Mouse (Mus musculus) left cerebral cortex, postnatal 10 days (tissue): ENCODE measurements around the gene Lekr1. TPM values are rescaled to one million over a fixed set of nuclear protein-coding genes. Genes with fewer than 3 reads are reported as not detected.
"Not testable (repeated sequence)": the region's sequence is repeated elsewhere in the genome, so short reads cannot be mapped to it uniquely, and the experiment has no call there.

ENCODE experiments used
- DNase-seq, 2 experiments: peaks; one replicate each; pipeline ENCODE4 v3.0.0; 2021 to 2022; ENCODE audit warnings: low spot score in 2 of 2, mixed read lengths in 1 of 2; ENCODE audit errors: extremely low spot score in 1 of 2
- intact Hi-C: fragments of 180-260 bp; cut with DNase I; formaldehyde crosslinking; loops from one replicate; pipeline ENCODE4 v1.15.1; 2025
- total RNA-seq, 2 experiments: library from RNA; stranded (reverse); gene quantifications; 2 replicates each; pipeline ENCODE4 v1.2.3; 2021

Lekr1 gene
- total RNA-seq, 2 experiments from 2014 or later: 6.5 to 8.9 TPM

GRCm38 (mm10) chr3:65717406-65717805 lies 51.4 kb downstream of the Lekr1 start:
- DNase-seq: no peak
- intact Hi-C loops: no loop called here

DNA sequence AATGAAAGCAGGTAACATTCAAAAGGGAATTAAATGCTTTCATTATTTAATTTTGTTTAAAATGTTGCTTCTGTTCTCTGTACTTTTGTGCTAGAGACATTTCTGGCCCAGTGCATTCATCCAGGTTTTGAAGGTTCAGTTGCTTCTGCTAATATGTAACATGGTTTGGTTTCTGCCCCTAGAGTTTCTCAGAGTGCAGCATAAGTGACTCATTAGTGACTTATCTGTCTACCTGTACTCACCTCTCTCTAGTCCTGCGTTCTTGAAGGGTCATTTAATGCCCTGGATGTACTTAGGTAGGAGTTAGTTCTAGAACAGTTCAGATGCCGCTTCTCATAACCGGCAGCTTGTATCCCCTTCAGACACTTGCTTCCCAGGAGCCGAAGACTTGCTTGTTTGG lies 56.9 kb downstream of the Lekr1 start:
- DNase-seq: no peak
- intact Hi-C loops: no loop called here

DNA sequence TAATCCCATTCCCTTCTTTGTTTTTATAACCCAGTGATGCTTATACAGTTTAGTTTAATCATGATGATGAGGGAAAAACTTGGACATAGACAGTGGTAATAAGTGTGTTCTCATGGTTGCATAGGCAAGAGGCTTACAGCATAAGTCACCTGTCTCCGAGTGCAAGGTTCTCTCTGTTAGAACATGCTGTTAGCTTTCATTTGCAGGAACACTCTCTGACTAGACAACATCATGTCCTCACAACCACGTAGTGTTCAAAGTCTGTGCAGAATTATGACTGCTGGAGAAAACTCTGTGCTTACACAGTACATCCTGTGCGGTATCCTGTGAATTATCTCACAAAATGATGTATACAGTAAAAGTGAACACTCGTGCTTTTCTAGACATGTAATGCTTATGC lies 57.6 kb downstream of the Lekr1 start:
- intact Hi-C loops: no loop called here
- no peak for DNase-seq

DNA sequence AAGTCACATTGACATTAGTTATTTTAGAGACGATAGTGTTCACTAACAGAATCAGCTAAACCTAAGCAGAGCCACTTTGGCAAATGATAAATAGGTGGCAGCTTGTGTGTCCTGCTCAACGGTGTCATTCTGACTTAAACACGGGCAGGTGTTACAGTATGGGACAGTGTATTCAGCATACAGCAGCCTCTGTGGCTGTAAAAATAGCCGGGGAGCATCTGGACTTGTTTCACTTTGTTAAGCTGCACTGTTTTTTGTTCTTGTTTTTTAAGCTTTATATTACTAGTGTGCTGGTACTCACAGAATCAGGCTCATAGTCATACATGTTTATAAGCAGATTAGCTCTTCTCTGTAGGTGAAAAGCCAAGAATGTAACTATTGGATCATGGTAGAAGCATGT lies 71.8 kb downstream of the Lekr1 start:
- intact Hi-C loops: no loop called here
- DNase-seq: no peak

DNA sequence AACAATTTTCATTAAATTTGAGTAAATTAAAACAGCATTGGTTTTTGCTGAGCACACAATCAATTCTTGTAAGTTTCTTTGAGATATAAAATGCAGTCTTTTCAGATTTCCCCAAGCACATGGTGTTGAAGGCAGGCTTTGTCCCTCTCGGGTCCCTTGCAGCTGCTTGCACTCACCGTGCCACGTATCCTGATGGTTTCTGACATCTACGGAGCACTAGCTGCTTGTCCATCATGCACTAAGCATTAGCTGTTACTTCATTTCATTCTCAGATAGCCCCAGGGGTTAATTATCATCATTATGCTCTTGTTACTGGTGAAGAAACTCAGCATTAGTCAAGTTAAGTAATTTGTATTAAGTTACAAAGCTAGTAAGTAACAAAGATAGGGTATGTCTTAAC lies 78.9 kb downstream of the Lekr1 start:
- intact Hi-C loops: no loop called here
- no peak for DNase-seq

GRCm38 (mm10) chr3:65764511-65765508 lies 98.8 kb downstream of the Lekr1 start:
- intact Hi-C loops: no loop called here
- DNase-seq: peak in 1 of 2 experiments; percentile 21

DNA sequence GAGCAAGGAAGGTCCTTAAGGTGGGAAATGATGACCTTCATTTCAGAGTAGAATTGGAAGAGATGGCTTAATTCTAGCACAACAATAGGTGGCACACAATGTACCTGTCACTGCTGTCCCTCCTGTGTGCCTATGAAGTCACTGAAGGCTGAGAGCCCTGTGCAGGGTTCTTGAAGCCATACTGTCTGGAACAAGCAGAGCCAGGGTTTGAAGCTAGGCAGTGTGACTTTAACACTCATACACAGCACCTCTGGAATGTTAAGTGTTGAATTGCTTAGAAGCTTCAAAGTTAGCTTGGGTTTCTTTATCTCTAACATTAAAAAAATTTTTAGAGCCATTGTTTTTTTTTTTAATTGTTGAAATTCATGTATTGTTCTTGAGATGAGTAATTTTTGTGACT lies 100.4 kb downstream of the Lekr1 start:
- intact Hi-C loops: no loop called here
- DNase-seq: no peak

DNA sequence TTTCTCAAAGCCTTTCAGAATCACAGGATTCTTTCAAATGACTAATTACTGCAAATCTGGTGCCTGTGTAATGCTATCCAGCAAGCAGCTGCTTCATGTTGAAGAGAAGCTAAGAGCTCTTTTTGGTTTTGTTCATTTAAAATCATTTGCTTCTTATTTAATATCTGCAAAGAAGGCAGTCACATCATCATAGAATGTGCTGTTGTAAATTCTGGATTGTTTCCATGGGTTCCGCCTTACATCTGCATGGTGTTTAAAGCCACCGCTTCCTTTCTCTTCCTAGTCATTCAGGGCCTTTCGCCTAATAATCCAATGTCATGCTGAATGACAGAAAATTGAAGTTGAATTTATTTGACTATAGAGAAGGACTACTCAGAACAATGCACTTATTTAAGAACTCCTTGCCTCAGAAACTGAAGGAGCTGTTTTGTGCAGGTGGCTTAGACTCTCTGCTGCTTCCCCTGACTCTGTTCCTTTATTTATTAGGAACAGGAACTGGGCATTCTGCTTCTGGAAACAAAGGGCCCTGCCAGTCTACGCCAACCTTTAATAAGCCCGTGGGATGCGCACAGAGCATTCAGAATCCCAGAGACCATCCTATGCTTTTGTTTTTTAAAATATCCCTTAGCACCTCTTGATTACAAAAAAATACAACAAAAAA lies 101.3 kb downstream of the Lekr1 start:
- no peak for DNase-seq
- intact Hi-C loops: no loop called here

DNA sequence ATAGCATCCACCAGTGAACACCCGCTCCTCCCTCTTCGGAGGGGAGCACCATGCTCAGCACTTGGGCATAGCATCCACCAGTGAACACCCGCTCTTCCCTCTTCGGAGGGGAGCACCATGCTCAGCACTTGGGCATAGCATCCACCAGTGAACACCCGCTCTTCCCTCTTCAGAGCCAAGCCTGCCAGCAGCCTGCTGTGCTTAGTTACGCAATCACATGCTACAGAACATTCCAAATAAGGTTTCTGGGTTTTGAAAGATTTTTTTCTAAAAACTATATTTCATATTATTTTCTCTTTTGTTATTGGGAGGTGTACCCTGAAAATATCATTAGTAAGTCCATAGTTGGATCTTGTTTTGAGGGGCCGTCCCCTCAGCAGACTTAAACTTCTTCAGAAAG lies 103.6 kb downstream of the Lekr1 start:
- DNase-seq: not testable (repeated sequence)
- intact Hi-C loops: loop anchor here (2.0 kb wide), 1 partner anchor 43 kb away; no protein-coding TSS in a partner anchor

DNA sequence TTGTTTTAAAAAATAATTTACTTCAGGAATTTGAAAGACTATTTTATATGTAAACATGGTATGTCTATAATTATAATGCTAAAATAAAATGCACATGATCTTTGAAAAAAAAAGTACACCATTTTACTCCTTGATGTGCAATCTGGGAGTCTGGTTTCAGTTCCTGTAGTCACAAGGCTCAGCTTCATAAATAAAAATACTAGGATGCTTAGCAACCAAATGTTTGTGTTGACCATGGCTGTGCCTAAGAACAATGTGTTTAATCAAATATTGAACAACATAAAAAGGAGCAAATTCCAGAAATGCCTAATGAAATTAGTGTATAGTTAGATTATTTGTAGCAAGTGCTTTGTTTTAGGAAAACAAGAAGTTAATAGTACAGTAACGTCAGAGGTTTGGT lies 107.9 kb downstream of the Lekr1 start:
- DNase-seq: no peak
- intact Hi-C loops: no loop called here

DNA sequence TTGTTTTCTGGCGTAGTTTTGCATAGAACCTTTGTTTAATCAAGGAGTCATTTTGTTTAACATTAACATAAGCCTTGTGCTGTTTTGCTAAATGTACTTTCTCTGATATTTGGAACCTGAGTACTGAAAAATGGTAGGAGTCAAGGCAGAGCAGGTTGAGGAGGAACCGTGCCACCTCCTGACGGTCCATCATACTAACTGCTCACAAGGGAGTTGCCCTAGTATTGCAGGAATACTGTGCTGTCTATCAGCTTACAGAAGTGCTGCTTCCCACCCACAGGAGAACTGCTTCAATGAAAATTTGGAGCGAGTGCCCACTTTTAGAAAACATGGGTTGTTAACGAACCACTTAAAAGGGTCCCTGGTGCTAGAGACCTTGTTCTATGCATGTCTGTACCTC lies 109.1 kb downstream of the Lekr1 start:
- intact Hi-C loops: no loop called here
- DNase-seq: no peak

DNA sequence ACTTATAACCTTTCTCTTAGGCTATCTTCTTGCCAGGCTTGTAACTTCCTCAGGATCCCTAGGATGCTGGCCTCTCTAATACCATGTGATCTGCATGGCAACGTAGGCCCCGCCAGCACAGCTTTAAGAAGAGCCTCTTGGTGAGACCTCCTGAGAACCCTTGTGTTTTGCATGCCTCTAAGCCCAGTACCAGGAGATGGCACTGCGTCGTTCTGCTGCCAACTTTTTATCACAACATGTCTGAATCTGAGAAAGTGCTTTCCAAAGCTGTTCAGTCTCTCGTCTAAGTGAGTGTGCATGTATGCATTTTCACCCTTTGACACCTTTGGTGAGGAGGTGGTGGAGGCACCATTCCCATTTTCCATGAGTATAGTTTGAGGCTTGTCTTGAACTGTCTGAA lies 116.2 kb downstream of the Lekr1 start:
- DNase-seq: no peak
- intact Hi-C loops: no loop called here

- intact Hi-C loops: no loop called here
- DNase-seq: no peak
These were observed 124.2 kb downstream of the Lekr1 start for GRCm38 (mm10) chr3:65790076-65790685.

- intact Hi-C loops: no loop called here
These were observed 127.5 kb downstream of the Lekr1 start for GRCm38 (mm10) chr3:65793561-65793960.

GRCm38 (mm10) chr3:65794711-65795110 lies 128.7 kb downstream of the Lekr1 start:
- intact Hi-C loops: no loop called here
- no peak for DNase-seq

More at GRCm38 (mm10) chr3:65793561-65793960, 127.5 kb downstream of the Lekr1 start:
- DNase-seq: no peak

GRCm38 (mm10) chr3:65797345-65798137 lies 131.5 kb downstream of the Lekr1 start:
- DNase-seq: no peak
- intact Hi-C loops: no loop called here

- no peak for DNase-seq
- intact Hi-C loops: no loop called here
These were observed 134.9 kb downstream of the Lekr1 start for GRCm38 (mm10) chr3:65800962-65801361.

DNA sequence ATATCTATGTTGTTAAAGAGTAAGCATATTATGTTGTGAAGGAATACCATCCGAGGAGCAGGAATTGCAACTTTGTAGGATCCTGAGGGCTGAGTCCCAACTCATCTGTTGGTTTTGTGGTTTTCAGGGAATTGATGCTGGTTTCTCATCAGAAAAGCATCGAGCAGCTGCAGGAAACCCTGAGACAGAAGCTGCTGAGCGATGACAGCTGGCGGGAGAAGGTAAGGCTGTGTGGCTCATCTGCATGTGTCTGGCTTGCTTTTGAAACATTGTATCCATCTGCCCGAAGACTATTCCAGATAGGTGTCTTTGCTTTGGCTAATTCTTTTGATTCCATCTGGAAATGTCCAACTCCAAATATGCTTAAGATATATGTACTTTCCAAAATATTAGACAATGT lies 136.2 kb downstream of the Lekr1 start:
- intact Hi-C loops: no loop called here

DNA sequence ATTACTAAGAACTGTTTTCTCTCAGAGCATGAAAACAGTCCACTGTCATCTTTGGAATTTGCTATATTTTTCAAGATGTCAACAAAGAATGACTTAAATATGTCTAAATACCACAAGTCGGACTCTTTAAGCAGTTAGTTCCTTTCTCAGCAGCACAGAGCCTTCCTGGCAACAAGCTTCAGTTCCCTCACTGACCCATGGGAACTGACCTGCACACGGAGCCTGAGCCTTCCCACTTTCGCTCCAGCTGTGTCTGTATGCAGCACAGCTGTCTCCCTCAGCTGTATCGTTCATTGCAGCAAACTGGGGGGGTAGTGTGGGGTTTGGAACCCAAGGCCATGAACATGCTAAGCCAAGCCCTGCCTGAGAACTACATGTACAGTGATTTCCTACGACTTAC lies 136.8 kb downstream of the Lekr1 start:
- intact Hi-C loops: no loop called here
- no peak for DNase-seq

More for the DNA sequence above, 136.2 kb downstream of the Lekr1 start:
- DNase-seq: no peak
